Mouse (Mus musculus) heart, embryonic 15.5 days (tissue): ENCODE measurements at regions not wholly inside any gene's neighbourhood (a gene's known extent, or its start where the extent isn't known, plus 50 kb on each side); places are given as distances from the start of the nearest gene placed in this dataset.

Experiments used
- ATAC-seq: fragments of 200-750 bp; cut with Nextera tagmentation; replicated peaks from 2 replicates; pipeline ENCODE4 v1.8.0; 2017; ENCODE audit warnings: low read depth, moderate TSS enrichment; ENCODE audit not compliant: insufficient number of reproducible peaks, insufficient read depth, low FRiP score
- H3K27ac ChIP-seq: fragments of 300-500 bp; sonication (generic); 2 replicates; pipeline ENCODE4 v1.5.1; 2015; ENCODE audit warnings: mild to moderate bottlenecking, inconsistent platforms
- H3K27me3 ChIP-seq: fragments of 300-500 bp; sonication (generic); 2 replicates; pipeline ENCODE4 v1.6.1; 2015; ENCODE audit warnings: inconsistent platforms
- H3K36me3 ChIP-seq: fragments of 300-500 bp; sonication (generic); 2 replicates; pipeline ENCODE4 v1.6.1; 2015; ENCODE audit warnings: mild to moderate bottlenecking, inconsistent platforms
- H3K4me1 ChIP-seq: fragments of 300-500 bp; sonication (generic); replicated peaks from 2 replicates; pipeline ENCODE4 v1.6.1; 2015; ENCODE audit warnings: inconsistent platforms
- H3K4me2 ChIP-seq: fragments of 300-500 bp; sonication (generic); 2 replicates; pipeline ENCODE4 v1.6.1; 2015; ENCODE audit warnings: inconsistent platforms, mild to moderate bottlenecking, moderate library complexity
- H3K4me3 ChIP-seq: fragments of 300-500 bp; sonication (generic); 2 replicates; pipeline ENCODE4 v1.5.1; 2015; ENCODE audit warnings: mild to moderate bottlenecking, inconsistent platforms
- H3K9ac ChIP-seq: fragments of 300-500 bp; sonication (generic); 2 replicates; pipeline ENCODE4 v1.6.1; 2015; ENCODE audit warnings: mild to moderate bottlenecking, inconsistent platforms
- H3K9me3 ChIP-seq: fragments of 300-500 bp; sonication (generic); replicated peaks from 2 replicates; pipeline ENCODE4 v1.6.1; 2016; ENCODE audit warnings: inconsistent platforms
- WGBS: fragments of 180-500 bp; shearing (Covaris S2); methylation state at CpG from one replicate; pipeline ENCODE4 v1.1.7; 2015; ENCODE audit warnings: mixed read lengths; 5-methylcytosine and 5-hydroxymethylcytosine counted together

GRCm38 (mm10) chr13:39350668-39351067 lies 390.0 kb upstream of the Slc35b3 start:
- no peak overlapping the region for H3K4me2 ChIP-seq
- no peaks in the 10 kb centered on the region for H3K9me3 ChIP-seq
- no peaks in the 10 kb centered on the region for H3K4me1 ChIP-seq
- H3K27ac ChIP-seq, result no peak overlapping the region
- H3K4me3 ChIP-seq, result no peak overlapping the region
- no peaks in the 10 kb centered on the region for H3K36me3 ChIP-seq
- 0 out of 2 replicates have a peak, but pooled peaks cover 2% of the 10 kb centered on the region for H3K27me3 ChIP-seq
- no peak for ATAC-seq
- H3K9ac ChIP-seq, result no peak overlapping the region
- WGBS, result 75% methylated on average over 12 of the region's 12 CpGs

DNA sequence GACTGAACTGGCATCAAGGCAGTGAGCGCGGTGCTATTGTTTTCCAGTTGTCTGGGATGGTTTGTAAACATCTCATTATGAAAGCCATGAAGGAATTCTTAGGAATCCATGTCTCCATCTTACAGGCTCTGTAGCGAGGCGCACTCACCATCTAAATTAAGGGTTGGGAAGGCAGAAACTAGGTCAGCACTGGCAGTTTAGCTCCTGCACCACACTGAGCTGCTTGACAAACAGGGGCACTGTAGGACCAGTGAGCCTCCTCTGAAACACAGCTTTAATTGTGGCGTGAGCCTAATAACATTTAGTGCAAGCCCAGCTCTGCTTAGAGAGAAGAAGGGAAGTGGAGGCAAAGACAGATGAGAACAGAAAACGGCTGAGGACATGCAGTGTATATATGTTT lies 387.1 kb upstream of the Slc35b3 start:
- 82% methylated on average over 6 of the region's 6 CpGs for WGBS
- no peak for ATAC-seq
- Histone ChIP-seq H3K4me1 (no peaks in the 10 kb centered on the region), H3K9me3 (no peaks in the 10 kb centered on the region), H3K27ac (no peak overlapping the region), H3K4me3 (no peak overlapping the region), H3K4me2 (no peak overlapping the region), H3K36me3 (no peaks in the 10 kb centered on the region), H3K27me3 (0 out of 2 replicates have a peak, but pooled peaks cover 2% of the 10 kb centered on the region), H3K9ac (no peak overlapping the region)

DNA sequence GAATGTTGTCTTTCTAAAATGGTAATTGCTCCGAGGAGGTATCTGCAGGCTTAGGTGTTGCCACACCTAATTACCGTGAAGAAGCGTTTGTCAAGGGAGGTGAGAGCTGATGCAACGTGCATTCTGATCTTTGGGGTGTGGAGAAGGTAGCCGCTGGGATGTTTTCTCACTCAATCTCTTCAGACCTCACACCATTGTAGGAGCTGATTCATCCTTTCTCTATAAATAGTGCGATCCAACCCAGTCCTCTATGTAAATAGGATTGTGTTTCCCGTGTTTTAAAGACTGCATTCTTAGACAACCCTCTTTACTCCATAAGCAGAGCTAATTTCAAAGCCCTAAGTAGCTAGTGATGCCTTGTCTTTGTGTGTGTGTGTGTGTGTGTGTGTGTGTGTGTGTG lies 374.2 kb upstream of the Slc35b3 start:
- Histone ChIP-seq H3K36me3 (no peaks in the 10 kb centered on the region), H3K9me3 (no peaks in the 10 kb centered on the region), H3K4me2 (no peak overlapping the region), H3K4me1 (no peaks in the 10 kb centered on the region), H3K4me3 (no peak overlapping the region), H3K27me3 (no peaks in the 10 kb centered on the region), H3K9ac (no peak overlapping the region), H3K27ac (no peak overlapping the region)
- WGBS, result 45% methylated on average over 7 of the region's 7 CpGs
- ATAC-seq, result no peak

DNA sequence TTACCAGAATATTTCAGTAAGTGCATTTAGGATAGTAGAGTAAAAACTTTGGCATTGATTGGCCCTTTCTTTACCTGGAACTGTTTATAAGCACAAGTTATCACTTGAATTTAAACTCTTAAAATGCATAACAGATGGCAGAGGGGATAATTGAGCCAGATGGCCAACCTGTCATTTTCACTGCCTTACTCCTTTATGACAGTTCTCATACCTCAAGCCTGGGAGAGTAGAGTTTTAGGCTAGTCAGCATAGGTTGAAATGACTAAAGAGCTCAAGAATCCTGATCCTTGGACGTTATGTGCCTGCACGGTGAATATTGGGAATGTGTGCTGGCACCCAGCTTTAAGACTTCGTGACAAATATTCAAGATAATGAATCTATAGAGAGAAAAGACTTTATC lies 369.1 kb upstream of the Slc35b3 start:
- ATAC-seq, result no peak
- Histone ChIP-seq H3K9me3 (no peaks in the 10 kb centered on the region), H3K36me3 (no peaks in the 10 kb centered on the region), H3K9ac (no peak overlapping the region), H3K4me1 (no peaks in the 10 kb centered on the region), H3K27ac (no peak overlapping the region), H3K27me3 (no peaks in the 10 kb centered on the region), H3K4me2 (no peak overlapping the region), H3K4me3 (no peak overlapping the region)
- 69% methylated on average over 3 of the region's 3 CpGs for WGBS

DNA sequence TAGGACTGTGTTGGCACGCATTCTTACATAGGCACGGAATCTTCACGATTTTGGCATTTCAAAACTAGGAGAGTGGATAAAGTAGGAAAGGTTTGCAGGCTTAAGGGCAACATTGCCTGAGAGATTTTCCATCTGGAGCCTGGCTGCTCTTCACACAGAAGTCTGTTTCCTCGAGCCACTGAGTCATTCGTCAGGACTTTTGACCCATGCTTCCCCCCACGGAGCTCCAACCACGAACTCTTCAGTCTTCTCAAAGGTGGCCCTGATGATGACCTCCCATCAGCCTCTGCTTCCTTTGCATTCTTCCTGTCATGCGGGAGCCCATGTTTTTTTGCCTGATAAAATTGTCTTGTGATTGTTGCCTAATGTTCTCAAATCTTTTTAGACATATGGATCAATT lies 365.5 kb upstream of the Slc35b3 start:
- Histone ChIP-seq H3K9me3 (no peaks in the 10 kb centered on the region), H3K27ac (no peak overlapping the region), H3K9ac (no peak overlapping the region), H3K4me2 (no peak overlapping the region), H3K27me3 (no peaks in the 10 kb centered on the region), H3K4me3 (no peak overlapping the region), H3K4me1 (no peaks in the 10 kb centered on the region), H3K36me3 (no peaks in the 10 kb centered on the region)
- 55% methylated on average over 8 of the region's 8 CpGs for WGBS
- no peak for ATAC-seq

GRCm38 (mm10) chr13:39321111-39321510 lies 360.4 kb upstream of the Slc35b3 start:
- ATAC-seq, result no peak
- no peaks in the 10 kb centered on the region for H3K36me3 ChIP-seq
- no peaks in the 10 kb centered on the region for H3K4me1 ChIP-seq
- H3K4me2 ChIP-seq, result no peak overlapping the region
- H3K4me3 ChIP-seq, result no peak overlapping the region
- WGBS, result 81% methylated on average over 3 of the region's 3 CpGs
- no peak overlapping the region for H3K9ac ChIP-seq
- no peak overlapping the region for H3K27ac ChIP-seq
- no peaks in the 10 kb centered on the region for H3K27me3 ChIP-seq
- H3K9me3 ChIP-seq, result no peaks in the 10 kb centered on the region

DNA sequence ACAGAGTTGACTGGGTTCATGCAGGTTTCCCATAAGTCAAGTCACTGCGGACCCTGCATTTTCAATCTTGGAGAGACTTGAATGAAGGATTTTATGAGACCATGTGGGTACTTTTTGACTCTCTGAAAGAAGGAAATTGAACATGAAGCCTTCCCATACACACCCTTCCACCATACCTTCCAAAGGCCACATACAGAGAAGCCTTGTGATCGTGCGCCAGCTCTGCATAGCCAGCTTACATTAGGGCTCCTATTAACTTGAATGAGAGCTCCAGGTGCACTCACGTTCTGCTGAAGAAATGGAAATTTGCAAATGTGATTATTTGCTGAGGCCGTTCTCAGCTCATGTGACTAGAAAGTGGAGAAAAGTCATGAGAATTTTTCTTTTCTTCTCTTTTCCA lies 349.1 kb upstream of the Slc35b3 start:
- H3K4me1 ChIP-seq, result 0 out of 2 replicates have a peak, but pooled peaks cover 2% of the 10 kb centered on the region
- 88% methylated on average over 5 of the region's 5 CpGs for WGBS
- ATAC-seq, result no peak
- H3K9me3 ChIP-seq, result no peaks in the 10 kb centered on the region
- no peak overlapping the region for H3K9ac ChIP-seq
- H3K4me2 ChIP-seq, result no peak overlapping the region
- no peak overlapping the region for H3K27ac ChIP-seq
- no peaks in the 10 kb centered on the region for H3K27me3 ChIP-seq
- no peak overlapping the region for H3K4me3 ChIP-seq
- no peaks in the 10 kb centered on the region for H3K36me3 ChIP-seq

- no peak overlapping the region for H3K4me3 ChIP-seq
- no peaks in the 10 kb centered on the region for H3K27me3 ChIP-seq
- H3K9ac ChIP-seq, result no peak overlapping the region
- no peak overlapping the region for H3K4me2 ChIP-seq
- 0 out of 2 replicates have a peak, but pooled peaks cover 2% of the 10 kb centered on the region for H3K4me1 ChIP-seq
- no peak for ATAC-seq
- no peaks in the 10 kb centered on the region for H3K36me3 ChIP-seq
- no peak overlapping the region for H3K27ac ChIP-seq
- 78% methylated on average over 9 of the region's 9 CpGs for WGBS
- H3K9me3 ChIP-seq, result no peaks in the 10 kb centered on the region
These were observed 347.2 kb upstream of the Slc35b3 start for GRCm38 (mm10) chr13:39307845-39308244.

DNA sequence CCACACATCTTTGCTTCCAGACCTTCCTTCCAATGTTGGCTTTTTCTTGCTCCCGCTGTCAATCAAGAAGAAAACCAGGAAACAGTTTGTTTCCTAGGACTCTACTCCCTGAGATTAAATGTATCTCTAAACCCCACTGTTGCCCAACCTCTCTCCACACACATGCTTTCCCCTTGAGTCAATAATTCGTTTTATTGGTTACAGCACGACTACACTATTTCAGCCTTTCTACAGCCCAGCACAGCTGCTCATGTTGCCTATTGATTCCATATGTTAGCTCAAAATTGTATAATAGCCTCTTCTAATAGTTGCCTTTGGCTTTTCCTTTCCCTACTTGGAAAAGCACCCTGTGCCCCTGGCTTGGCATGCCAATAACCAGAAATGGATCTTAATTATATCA lies 346.2 kb upstream of the Slc35b3 start:
- H3K9me3 ChIP-seq, result no peaks in the 10 kb centered on the region
- 0 out of 2 replicates have a peak, but pooled peaks cover 2% of the 10 kb centered on the region for H3K4me1 ChIP-seq
- H3K9ac ChIP-seq, result no peak overlapping the region
- WGBS, result 60% methylated on average over 3 of the region's 3 CpGs
- no peaks in the 10 kb centered on the region for H3K36me3 ChIP-seq
- H3K27ac ChIP-seq, result no peak overlapping the region
- H3K27me3 ChIP-seq, result no peaks in the 10 kb centered on the region
- ATAC-seq, result no peak
- H3K4me3 ChIP-seq, result no peak overlapping the region
- no peak overlapping the region for H3K4me2 ChIP-seq

- ATAC-seq, result no peak
- Histone ChIP-seq H3K27me3 (no peaks in the 10 kb centered on the region), H3K4me1 (no peaks in the 10 kb centered on the region), H3K36me3 (no peaks in the 10 kb centered on the region), H3K27ac (no peak overlapping the region), H3K9me3 (no peaks in the 10 kb centered on the region), H3K4me3 (no peak overlapping the region), H3K4me2 (no peak overlapping the region), H3K9ac (no peak overlapping the region)
- 61% methylated on average over 6 of the region's 6 CpGs for WGBS
These were observed 336.5 kb upstream of the Slc35b3 start for GRCm38 (mm10) chr13:39297129-39297528.

GRCm38 (mm10) chr13:39290216-39290960 lies 329.7 kb upstream of the Slc35b3 start:
- Histone ChIP-seq H3K4me3 (no peak overlapping the region), H3K36me3 (no peaks in the 10 kb centered on the region), H3K27me3 (no peaks in the 10 kb centered on the region), H3K9ac (no peak overlapping the region), H3K4me2 (no peak overlapping the region), H3K4me1 (no peaks in the 10 kb centered on the region), H3K27ac (no peak overlapping the region), H3K9me3 (no peaks in the 10 kb centered on the region)
- 57% methylated on average over 5 of the region's 6 CpGs for WGBS
- ATAC-seq, result no peak

DNA sequence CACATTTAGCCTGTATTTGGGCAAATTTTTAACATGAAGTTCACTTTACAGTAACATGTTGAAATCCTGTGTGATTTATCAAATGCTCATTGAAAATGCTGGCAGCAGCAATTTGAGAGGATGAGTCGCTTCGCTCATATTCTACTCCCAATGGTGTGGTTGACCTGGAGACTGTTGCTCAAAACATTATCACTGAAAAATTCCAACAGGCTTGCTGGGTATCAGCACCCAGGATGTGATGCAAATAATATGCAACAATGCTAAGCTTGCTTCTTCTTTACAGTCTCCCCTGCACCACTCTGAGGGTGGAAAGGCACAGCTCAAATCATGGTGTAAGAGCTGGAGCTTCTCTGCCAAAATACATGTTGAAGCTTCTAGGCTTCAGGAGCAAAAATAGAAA lies 321.6 kb upstream of the Slc35b3 start:
- no peak for ATAC-seq

More for the DNA sequence above, 321.6 kb upstream of the Slc35b3 start:
- H3K4me2 ChIP-seq, result no peak overlapping the region
- H3K27me3 ChIP-seq, result no peaks in the 10 kb centered on the region
- no peaks in the 10 kb centered on the region for H3K9me3 ChIP-seq
- no peak overlapping the region for H3K9ac ChIP-seq
- WGBS, result 74% methylated on average over 2 of the region's 2 CpGs
- no peak overlapping the region for H3K4me3 ChIP-seq
- no peak overlapping the region for H3K27ac ChIP-seq
- no peaks in the 10 kb centered on the region for H3K36me3 ChIP-seq
- H3K4me1 ChIP-seq, result 0 out of 2 replicates have a peak, but pooled peaks cover 3% of the 10 kb centered on the region
